Mouse (Mus musculus) C2C12 (cell line): ENCODE data around the gene Aven. TPM values are rescaled to one million over a fixed set of nuclear protein-coding genes. Genes with fewer than 3 reads are reported as not detected.

Source experiments
- H3K27me3 ChIP-seq: one replicate; pipeline ENCODE4 v1.6.1; 2011; ENCODE audit not compliant: control insufficient read depth, insufficient read depth, insufficient read length
- H3K36me3 ChIP-seq: one replicate; pipeline ENCODE4 v1.6.1; 2011; ENCODE audit not compliant: control insufficient read depth, insufficient read depth
- H3K4me3 ChIP-seq: one replicate; pipeline ENCODE4 v1.5.1; 2011; ENCODE audit warnings: mild to moderate bottlenecking, control low read depth; ENCODE audit not compliant: poor library complexity, insufficient read depth, severe bottlenecking
- H3K79me2 ChIP-seq: one replicate; pipeline ENCODE4 v1.6.1; 2011; ENCODE audit not compliant: control insufficient read depth, insufficient read depth
- H3K79me3 ChIP-seq: one replicate; pipeline ENCODE4 v1.6.1; 2011; ENCODE audit warnings: low read depth, control low read depth
- H3ac ChIP-seq: one replicate; pipeline ENCODE3; 2011; ENCODE audit warnings: low read depth; ENCODE audit not compliant: control insufficient read depth, insufficient read length
- CEBPB ChIP-seq: IDR thresholded peaks from one replicate; pipeline ENCODE4 v1.6.1; 2011; ENCODE audit warnings: low read depth, mild to moderate bottlenecking, control low read depth, moderate library complexity
- CTCF ChIP-seq: IDR thresholded peaks from one replicate; pipeline ENCODE4 v1.5.1; 2011; ENCODE audit not compliant: control insufficient read depth, insufficient read depth, insufficient read length
- FOSL1 ChIP-seq: IDR thresholded peaks from one replicate; pipeline ENCODE4 v1.8.0; 2011; ENCODE audit warnings: mild to moderate bottlenecking, low read length; ENCODE audit not compliant: poor library complexity, insufficient read depth, severe bottlenecking
- MAX ChIP-seq: IDR thresholded peaks from one replicate; pipeline ENCODE4 v1.6.1; 2011; ENCODE audit warnings: mild to moderate bottlenecking, control low read depth
- MYOD1 ChIP-seq: IDR thresholded peaks from one replicate; pipeline ENCODE4 v1.6.1; 2011; ENCODE audit warnings: low read depth; ENCODE audit not compliant: control insufficient read depth, insufficient read length
- MYOG ChIP-seq: IDR thresholded peaks from one replicate; pipeline ENCODE4 v1.6.1; 2011; ENCODE audit not compliant: control insufficient read depth, insufficient read length; ENCODE audit errors: extremely low read depth
- USF1 ChIP-seq: IDR thresholded peaks from one replicate; pipeline ENCODE4 v1.6.1; 2011; ENCODE audit warnings: low read depth, mild to moderate bottlenecking, control low read depth, moderate library complexity
- polyA plus RNA-seq: library from polyadenylated mRNA; unstranded; fragments of >200 nt; fragmentation: generic; extraction: Trizol; gene quantifications from one replicate; pipeline ENCODE4 v1.2.1, GENCODE M21; 2012; ENCODE audit warnings: missing spikeins

Aven gene
- polyA plus RNA-seq, 1 experiment, result 19.9 TPM

DNA sequence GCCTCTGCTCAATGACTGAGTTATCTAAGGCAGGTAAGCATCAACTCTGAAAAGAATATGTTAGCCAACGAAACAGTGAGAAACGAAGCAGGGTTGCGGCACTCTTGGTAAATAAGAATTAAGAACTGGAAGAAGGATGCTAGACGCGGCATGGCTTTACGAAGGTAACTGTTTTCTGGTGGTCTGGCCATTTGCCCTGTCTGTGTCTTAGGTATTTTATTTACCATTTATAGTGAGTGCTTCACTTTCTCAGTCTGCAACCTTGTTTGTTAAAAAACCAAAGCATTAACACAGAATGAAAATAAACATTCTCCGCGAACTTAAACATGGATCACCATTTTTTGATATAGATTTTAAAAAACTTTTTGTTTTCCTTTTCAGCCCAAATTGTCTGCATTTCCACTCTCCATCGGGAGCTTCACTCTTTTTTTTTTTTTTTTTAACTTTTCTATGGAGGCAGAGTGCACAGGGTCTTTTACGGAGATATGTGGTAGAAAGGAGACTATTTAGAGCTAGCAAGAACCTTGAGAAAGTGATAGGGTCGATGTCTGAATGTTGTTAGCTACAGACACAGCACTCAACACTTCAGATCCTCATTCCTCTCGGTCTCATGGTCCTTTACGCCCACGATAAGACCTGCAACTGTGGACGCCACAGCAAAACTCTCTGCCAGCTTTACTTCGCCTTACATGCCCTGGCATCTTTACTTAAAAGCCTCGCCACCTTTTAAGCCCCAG is 38.5 kb upstream of the Aven start:
- Histone ChIP-seq H3K79me2 (peaks cover 54% of the 10 kb centered on the region), H3K36me3 (peaks cover 2% of the 10 kb centered on the region), H3K27me3 (no peaks in the 10 kb centered on the region), H3ac (peak overlapping the region; percentile 73), H3K4me3 (peak overlapping the region; percentile 85), H3K79me3 (peaks cover 40% of the 10 kb centered on the region)
- TF ChIP-seq MYOD1, result no peak
- no peak for TF ChIP-seq FOSL1
- no peak for TF ChIP-seq CTCF
- no peak for TF ChIP-seq CEBPB
- no peak for TF ChIP-seq MYOG
- TF ChIP-seq MAX, result no peak
- TF ChIP-seq USF1, result no peak

DNA sequence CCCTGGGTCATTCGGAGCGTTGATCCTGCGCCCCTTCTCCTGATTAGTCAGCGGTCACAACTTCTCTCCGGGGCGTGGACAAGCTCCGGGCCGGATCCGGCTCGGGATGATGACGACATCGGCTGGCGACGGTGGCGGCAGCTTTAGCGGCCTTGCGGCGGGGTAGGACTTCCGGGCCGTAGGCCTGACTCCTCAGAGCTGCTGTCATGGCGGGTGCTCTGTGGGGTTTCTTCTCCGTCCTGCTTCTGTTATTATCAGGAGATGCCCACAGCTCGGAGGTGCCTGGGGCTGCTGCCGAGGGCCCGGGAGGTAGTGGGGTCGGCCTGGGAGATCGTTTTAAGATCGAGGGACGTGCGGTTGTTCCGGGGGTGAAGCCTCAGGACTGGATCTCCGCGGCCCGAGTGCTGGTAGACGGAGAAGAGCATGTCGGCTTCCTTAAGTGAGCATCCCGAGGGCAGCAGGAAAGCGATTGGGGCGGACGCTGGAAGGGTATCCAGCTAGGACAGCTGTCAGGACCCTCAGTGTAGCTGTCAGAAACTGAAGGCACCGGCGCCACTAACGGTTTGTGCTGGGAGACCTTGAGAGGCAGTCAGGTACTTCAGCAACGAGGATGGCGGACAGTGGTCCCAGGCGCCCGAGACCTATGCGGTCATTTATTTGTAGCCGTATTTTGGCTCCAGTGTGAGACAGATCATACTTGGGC is 37.8 kb upstream of the Aven start, which contains the start of gene Emc7:
Emc7 (plus strand) TSS at position 136 of the 703 bp plus-strand sequence.
- no peak for TF ChIP-seq FOSL1
- TF ChIP-seq MAX, result peak; percentile 79
- Histone ChIP-seq H3K4me3 (peak within 1 kb of the TSS; percentile 85), H3K79me3 (peaks cover 47% of the 10 kb centered on the region), H3ac (peak within 1 kb of the TSS; percentile 95), H3K36me3 (peaks cover 9% of the 10 kb centered on the region), H3K27me3 (no peaks in the 10 kb centered on the region), H3K79me2 (peaks cover 62% of the 10 kb centered on the region)

DNA sequence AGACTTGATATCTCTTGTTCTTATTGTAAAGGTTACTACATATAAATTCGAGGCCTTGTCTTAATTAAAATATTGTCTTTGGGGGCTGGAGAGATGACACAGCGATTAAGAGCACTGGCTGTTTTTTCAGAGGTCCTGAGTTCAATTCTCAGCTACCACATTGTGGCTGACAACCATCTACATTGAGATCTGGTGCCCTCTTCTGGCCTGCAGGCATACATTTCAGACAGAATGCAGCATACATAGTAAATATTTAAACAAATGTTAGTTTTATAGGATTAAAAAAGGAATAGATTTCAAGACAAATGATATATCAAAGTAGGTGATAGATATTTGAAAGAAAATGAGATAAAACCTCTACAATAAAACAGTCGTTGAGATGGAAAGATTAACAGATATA is 32.2 kb upstream of the Aven start:
- Histone ChIP-seq H3K79me3 (peaks cover 40% of the 10 kb centered on the region), H3ac (no peak overlapping the region), H3K36me3 (peaks cover 45% of the 10 kb centered on the region), H3K4me3 (no peak overlapping the region), H3K79me2 (peaks cover 47% of the 10 kb centered on the region), H3K27me3 (no peaks in the 10 kb centered on the region)
- TF ChIP-seq CTCF (no peak), USF1 (no peak), FOSL1 (no peak), MYOD1 (no peak), CEBPB (no peak), MAX (no peak), MYOG (no peak)

DNA sequence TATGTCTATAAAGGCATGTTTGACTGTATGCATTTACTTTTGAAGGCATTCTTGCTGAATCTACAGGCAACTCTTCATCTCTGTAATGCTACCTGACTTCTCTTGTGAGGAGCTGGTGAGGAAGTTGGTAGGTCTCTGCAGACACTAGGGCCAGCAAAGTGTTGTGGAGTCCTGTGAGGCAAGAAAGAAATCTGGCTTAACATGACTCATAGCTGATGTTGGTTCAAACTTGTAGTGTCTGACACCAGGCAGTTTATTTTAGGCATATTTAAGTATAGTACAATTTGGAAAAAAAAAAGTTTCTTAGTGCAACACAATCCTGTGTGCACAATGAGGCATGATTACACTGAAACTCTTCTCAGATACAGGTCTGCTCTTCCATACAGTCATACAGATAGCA is 23.2 kb upstream of the Aven start:
- no peak for TF ChIP-seq FOSL1
- TF ChIP-seq CEBPB, result no peak
- no peak for TF ChIP-seq CTCF
- no peak for TF ChIP-seq MAX
- no peak for TF ChIP-seq USF1
- no peak for TF ChIP-seq MYOG
- no peak for TF ChIP-seq MYOD1
- Histone ChIP-seq H3K79me2 (no peaks in the 10 kb centered on the region), H3K27me3 (no peaks in the 10 kb centered on the region), H3K36me3 (peaks cover 46% of the 10 kb centered on the region), H3K4me3 (no peak overlapping the region), H3K79me3 (no peaks in the 10 kb centered on the region), H3ac (no peak overlapping the region)

DNA sequence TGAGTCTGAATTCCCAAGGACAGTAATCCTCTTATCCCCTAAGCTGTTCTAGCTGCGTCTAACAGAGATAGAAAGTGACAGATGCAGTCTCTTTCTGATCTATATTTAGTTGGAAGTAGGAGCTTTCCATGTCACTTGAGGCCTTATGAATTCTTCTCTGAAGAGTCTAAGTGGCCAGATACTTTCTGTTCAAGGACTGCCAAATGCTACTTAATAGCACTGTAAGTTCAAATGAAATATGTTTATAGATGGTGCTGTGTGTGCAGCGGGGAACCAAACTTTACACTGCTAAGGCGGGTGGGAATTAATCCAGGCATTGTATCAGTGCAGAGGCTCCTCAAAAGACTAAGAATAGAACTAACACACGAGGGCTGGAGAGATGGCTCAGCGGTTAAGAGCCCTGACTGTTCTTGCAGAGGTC is 21.8 kb upstream of the Aven start:
- H3K79me2 ChIP-seq, result no peaks in the 10 kb centered on the region
- no peaks in the 10 kb centered on the region for H3K79me3 ChIP-seq
- H3K36me3 ChIP-seq, result peaks cover 40% of the 10 kb centered on the region
- no peaks in the 10 kb centered on the region for H3K27me3 ChIP-seq
- TF ChIP-seq CTCF (no peak), CEBPB (no peak), FOSL1 (no peak), MYOD1 (no peak), MAX (no peak), MYOG (no peak), USF1 (no peak)
- H3K4me3 ChIP-seq, result no peak overlapping the region
- no peak overlapping the region for H3ac ChIP-seq
